Mouse (Mus musculus) thymus, postnatal 4 days (tissue): Measurements from ENCODE around the gene Optc.
A peak's percentile ranks its signal among the peaks of the same experiment; 100 is the strongest.

ENCODE experiments used
- DNase-seq: peaks from one replicate; pipeline ENCODE4 v3.0.0; 2021

Optc gene

GRCm38 (mm10) chr1:133878825-133879423 lies 28.9 kb downstream of the Optc start:
- peak; percentile 44 for DNase-seq

- no peak for DNase-seq
Measured at GRCm38 (mm10) chr1:133876936-133877335, 30.9 kb downstream of the Optc start.

DNA sequence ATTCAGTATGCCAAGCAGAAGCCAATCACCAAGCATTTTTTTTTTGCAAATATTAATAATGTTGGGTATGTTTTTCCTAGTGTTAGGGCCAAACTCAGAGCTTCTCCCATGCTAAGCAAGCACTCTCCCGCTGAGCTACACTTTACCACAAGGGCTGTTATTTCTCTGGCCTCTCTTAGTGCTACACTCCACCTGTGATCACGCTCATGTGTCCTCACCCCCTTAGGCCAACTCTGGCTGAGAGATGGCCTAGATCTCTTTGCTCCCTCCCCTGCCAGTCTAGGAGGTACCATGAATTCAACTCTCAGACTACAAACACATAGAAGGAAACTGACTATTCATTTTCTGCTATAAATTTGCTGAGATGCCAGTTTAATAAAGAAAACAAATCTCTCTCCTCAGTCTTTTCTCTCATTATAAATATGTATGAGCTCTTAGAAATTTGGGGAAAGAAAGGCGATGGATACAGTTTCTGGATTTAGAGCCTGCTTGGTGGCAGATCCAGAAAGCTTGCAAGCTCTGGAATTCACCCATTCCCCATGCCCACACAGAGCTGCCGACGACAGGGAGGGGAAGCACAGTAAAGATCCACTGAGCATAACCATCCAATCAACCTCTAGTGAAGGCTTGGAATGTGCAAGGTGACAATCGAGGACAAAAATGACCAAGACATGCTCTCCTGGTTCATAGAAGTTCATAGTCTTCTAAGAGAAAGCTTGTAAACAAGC lies 34.5 kb downstream of the Optc start:
- DNase-seq = no peak

- no peak for DNase-seq
Measured at GRCm38 (mm10) chr1:133871241-133871640, 36.6 kb downstream of the Optc start.

DNA sequence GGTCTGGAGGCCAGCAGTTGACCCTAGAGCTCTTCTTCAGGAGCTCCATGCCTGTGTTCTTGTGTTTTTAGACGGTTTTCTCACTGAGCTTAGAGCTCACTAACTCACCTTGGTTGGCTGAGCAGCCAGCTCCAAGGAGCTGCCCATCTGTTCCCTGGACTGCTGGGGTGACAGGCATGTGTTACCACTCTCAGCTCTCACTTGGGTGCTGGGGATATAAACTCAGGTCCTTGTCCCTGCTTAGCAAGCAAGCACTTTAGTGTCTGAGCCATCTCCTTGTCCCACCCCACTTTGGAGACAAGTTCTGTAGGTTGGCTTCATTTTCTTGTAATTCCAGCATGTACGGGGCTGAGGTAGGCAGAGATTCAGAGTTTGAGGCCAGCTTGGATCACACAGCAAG lies 38.6 kb downstream of the Optc start:
- no peak for DNase-seq

DNA sequence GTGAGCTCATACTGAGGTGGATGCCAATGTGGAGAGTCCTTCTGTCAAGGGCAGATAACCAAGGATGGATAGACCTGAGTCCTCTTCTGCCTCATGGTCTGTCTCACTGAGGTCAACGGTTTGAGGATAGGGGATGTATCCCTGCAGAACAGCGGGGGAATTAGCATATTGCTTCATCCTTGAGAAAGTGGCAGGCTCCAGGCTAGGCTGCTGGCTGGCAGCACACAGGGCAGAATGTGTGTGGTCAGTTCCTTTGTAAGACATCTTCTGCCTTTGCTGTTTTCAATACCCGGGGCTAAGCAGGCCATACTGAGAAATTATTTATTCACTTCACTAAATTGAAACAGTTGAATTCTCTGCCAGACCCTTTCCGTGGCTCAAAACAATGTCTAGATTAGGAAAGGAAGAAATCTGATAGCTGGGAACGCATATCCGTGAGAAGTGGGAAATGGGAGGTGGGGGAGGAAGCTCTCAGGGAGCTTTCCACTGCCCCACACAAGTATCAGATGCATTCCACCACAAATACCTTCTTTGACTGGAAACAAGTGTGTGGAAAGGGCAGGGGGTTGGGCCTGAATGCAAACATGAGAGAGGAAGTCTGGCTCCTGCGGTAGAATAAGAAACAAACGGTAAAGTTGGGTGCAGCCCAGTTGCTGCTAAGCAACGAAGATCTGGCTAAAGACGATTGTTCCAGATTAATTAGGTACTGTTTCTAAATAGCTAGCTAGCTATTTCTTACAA lies 44.4 kb downstream of the Optc start:
- DNase-seq = no peak

DNA sequence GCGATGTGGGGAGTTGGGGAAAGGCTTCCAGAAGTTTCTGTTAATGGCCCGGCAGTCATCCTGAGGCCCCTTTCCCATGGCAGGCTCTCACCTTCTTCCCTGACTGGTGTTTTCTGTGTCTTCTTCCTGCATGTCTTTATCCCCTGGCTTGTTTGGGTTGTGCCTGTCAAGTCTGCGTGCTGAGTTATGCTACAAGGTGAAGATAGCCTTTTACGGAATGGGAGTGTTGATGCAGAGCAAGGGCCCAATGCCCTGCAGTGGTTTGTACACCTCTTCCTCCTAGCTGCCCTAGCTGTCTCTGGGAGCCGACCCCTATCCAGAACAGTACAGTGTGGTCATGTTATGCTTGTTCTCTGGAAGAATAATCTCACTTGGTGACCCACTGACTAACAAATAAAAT lies 46.8 kb downstream of the Optc start:
- DNase-seq = no peak

DNA sequence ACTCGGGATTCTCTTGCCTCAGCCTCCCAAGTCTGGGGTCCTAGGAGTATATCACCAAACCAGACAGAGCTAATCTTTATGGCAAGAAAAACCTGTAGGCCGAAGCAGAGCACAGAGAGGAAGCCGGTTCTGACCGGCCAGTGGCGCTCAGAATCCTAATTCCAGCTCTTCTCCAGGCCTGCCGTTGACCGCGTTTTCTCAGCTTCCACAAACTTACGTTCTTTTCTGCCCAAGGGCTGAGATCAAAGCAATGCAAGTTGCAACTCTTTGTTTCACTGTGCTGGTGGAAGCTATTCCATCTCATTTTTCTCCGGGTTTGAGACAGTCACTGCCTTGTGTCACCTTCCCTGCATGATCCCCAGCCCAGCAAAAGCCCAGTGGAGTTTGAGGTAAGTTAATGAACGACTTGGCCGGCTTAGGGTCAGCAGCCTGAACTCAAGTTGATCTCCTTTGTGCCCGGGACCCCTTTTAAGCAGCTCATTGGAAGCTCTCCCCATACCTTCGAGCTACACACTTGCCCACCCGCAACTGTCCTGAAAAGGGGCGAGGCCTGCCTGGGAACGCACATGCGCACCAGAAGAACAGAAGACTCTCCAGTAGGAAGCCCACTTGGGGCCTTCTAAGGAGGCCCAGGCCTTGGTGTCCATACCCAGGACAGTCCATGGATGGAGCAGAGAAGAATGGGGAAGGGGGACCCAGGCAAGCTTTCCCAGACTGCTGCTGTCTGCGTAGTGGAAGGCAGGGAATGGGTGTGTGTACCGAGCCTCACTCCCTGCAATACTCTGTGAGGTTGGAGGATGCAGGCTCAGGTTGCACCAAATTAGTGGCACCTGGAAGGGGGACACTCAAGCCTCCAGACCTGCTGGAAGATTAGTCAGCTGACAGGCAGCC lies 47.7 kb downstream of the Optc start:
- no peak for DNase-seq

DNA sequence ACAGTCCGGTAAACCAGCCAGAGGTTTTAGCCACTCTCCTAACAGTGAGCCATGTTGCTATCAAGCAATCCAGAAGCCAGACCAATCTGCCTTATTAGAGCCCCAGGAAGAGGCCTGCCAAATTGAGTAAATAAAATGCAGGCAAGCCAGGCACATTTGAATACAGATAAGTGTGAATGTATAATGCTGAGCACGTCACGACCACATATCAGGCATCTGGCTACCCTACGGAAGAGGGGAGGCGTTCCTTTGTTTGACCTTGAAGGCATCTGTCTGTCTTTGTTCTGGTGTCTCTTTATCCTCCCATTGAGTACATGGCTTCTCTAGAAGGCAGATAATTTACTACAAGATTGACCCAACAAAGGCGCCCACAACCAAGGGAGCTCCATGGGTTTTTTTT lies 48.5 kb downstream of the Optc start:
- DNase-seq = no peak

DNA sequence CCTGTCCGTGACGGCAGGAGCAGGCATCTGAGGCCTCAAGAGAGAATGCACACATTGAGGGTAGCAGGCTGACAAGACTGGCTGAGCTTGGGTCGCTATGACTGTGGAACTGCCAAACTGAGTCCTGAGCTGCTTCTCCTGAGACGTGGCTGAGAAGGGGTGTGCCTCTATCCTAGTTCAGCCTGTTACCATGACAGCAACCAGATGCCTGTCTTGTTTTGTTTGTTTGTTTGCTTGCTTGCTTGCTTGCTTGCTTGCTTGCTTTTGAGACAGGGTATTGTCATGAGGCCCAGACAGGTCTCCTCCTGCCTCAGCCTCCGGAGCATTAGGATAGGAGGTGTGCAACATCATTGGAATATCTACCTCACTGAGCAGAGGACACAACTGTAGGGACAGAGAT lies 50.0 kb downstream of the Optc start:
- no peak for DNase-seq

DNA sequence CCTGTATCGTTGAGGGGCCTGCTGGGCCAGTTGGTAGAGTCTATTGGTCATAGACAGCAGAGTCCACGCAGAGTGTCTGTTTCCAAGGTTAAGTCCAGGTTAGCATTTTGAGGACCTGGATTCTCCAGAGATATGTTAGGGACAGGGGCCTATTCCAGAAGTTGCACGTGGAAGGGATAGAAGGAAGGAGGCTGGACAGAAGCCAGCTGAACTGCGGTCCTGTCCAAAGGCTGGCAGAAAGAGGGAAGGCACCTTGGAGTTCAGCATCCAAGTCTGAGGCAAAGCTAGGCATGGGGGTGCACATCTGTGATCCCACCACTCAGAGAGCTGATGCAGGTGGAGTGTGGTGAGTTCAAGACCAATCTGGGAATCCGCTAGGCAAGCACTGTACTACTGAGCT lies 50.6 kb downstream of the Optc start:
- DNase-seq = no peak

DNA sequence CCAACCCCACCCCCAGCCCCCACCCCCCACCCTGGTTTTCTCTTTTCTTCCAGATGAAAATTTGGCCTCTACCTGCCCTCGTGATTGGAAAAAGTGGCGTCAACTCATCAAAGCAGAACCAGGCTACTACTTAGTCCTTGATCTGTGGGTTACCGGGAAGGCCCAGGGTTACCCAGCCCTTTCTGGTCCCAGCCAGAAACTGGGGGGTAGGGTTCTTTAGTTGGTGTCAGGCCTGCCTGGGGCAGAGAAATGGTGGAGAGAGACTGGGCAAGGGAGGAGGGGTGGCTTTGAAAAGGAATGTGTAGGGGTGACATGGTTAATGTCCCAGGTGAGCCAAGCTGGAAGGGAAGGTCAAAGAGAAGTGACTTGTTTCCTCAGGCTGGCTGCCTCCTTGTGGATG lies 51.1 kb downstream of the Optc start:
- no peak for DNase-seq

GRCm38 (mm10) chr1:133856133-133856541 lies 51.7 kb downstream of the Optc start:
- no peak for DNase-seq

GRCm38 (mm10) chr1:133855274-133856017 lies 52.4 kb downstream of the Optc start:
- no peak for DNase-seq

DNA sequence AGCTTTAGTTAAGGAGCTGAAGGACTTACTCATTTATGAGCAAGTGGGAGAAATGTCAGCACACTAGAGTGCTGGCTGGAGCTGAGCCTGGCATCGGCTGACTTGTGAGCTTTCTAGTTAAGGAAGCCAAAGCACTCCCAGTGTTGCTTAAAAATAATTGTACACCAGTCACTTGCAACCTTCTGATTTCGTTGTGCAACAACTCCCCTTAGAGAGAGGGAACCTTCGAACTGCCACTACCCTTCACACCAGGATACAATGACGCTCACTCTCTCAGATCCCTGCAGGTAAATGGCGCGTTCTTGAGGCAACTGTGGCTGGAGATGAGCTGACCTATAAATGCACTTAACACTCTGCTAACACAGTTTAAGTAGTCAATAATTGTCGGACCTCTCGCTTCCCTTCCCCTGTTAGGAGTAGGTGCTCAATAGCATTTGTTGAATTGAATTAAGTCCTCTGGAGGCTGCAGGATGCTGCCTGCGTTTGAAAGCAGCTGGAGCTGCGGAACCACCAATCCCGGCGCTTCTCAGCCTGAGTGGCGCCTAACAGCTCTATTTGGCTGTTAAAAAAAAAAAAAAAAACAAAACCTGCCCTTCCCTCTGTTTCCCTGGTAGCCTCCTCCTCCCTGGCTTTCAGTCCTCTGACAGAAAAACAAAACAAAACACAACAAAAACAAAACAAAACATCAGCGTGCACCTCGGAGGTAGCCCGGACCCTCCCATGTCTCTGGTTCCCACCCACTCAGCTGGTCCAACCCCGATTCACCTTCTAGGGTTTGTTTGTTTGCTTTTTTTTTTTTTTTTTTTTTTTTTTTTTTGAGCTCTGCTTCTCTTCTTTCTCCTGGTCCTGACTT lies 53.2 kb downstream of the Optc start:
- DNase-seq = peak; percentile 26
